Mouse (Mus musculus) embryonic facial prominence, embryonic 14.5 days (tissue): ENCODE measurements at regions not wholly inside any gene's neighbourhood (a gene's known extent, or its start where the extent isn't known, plus 50 kb on each side); places are given as distances from the start of the nearest gene placed in this dataset.

Source experiments
- ATAC-seq: fragments of 200-750 bp; cut with Nextera tagmentation; 2 replicates; pipeline ENCODE4 v1.8.0; 2017; ENCODE audit warnings: low read depth, moderate number of reproducible peaks, moderate TSS enrichment
- DNase-seq: peaks from one replicate; pipeline ENCODE4 v3.0.0-alpha.2; 2015; ENCODE audit warnings: low spot score
- H3K27ac ChIP-seq: fragments of 300-500 bp; sonication (generic); replicated peaks from 2 replicates; pipeline ENCODE4 v1.5.1; 2014; ENCODE audit warnings: low read depth, mild to moderate bottlenecking, low read length, moderate library complexity
- H3K27me3 ChIP-seq: fragments of 300-500 bp; sonication (generic); replicated peaks from 2 replicates; pipeline ENCODE4 v1.6.1; 2014; ENCODE audit warnings: low read length; ENCODE audit not compliant: control insufficient read depth, insufficient read depth
- H3K36me3 ChIP-seq: fragments of 300-500 bp; sonication (generic); 2 replicates; pipeline ENCODE4 v1.6.1; 2014; ENCODE audit warnings: low read length, mixed read lengths; ENCODE audit not compliant: control insufficient read depth, insufficient read depth
- H3K4me1 ChIP-seq: fragments of 300-500 bp; sonication (generic); 2 replicates; pipeline ENCODE4 v1.6.1; 2014; ENCODE audit warnings: antibody characterized with exemption, low read length; ENCODE audit not compliant: control insufficient read depth, insufficient read depth
- H3K4me2 ChIP-seq: fragments of 300-500 bp; sonication (generic); 2 replicates; pipeline ENCODE4 v1.6.1; 2014; ENCODE audit warnings: low read depth, mild to moderate bottlenecking, low read length, moderate library complexity, mixed read lengths
- H3K4me3 ChIP-seq: fragments of 300-500 bp; sonication (generic); 2 replicates; pipeline ENCODE4 v1.5.1; 2014; ENCODE audit warnings: low read depth, mild to moderate bottlenecking, low read length
- H3K9ac ChIP-seq: fragments of 300-500 bp; sonication (generic); 2 replicates; pipeline ENCODE4 v1.6.1; 2014; ENCODE audit warnings: low read depth, mild to moderate bottlenecking, low read length, moderate library complexity, mixed read lengths
- H3K9me3 ChIP-seq: fragments of 300-500 bp; sonication (generic); 2 replicates; pipeline ENCODE4 v1.6.1; 2016; ENCODE audit warnings: low read length; ENCODE audit not compliant: control insufficient read depth
- WGBS: fragments of 180-500 bp; shearing (Covaris S2); extraction: QIAGEN DNeasy Blood & Tissue Kit; methylation state at CpG from one replicate; pipeline ENCODE4 v1.1.7; 2014; 5-methylcytosine and 5-hydroxymethylcytosine counted together

DNA sequence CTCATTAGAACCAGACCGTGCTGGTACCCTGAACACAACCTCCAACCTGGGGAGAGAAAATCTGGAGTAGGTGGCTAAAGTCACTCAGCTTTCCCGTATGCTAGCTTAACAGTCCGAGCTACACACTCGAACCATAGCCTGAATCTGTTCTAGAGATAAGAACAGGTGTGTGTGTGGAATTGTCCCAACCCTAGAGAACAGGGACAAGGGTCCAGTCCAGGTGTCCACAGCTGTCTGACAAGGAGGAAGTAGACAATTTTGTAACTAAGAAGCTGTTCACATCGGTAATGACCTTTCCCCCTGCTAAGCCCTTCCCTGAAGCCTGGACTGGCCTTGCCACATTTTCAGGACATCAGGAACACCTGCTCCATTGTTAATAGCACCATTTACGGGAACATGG is 71.3 kb downstream of the Ier5 start:
- Histone ChIP-seq H3K4me2 (no peak overlapping the region), H3K27me3 (no peaks in the 10 kb centered on the region), H3K4me1 (peaks cover 10% of the 10 kb centered on the region; the same call in 1 of the 2 replicates), H3K9ac (no peak overlapping the region), H3K9me3 (no peaks in the 10 kb centered on the region), H3K27ac (no peak overlapping the region), H3K36me3 (no peaks in the 10 kb centered on the region), H3K4me3 (no peak overlapping the region)
- WGBS, result 56% methylated on average over 6 of the region's 6 CpGs
- ATAC-seq (no peak), DNase-seq (no peak)

GRCm38 (mm10) chr1:155027583-155027982 is 71.9 kb downstream of the Ier5 start:
- Histone ChIP-seq H3K4me2 (no peak overlapping the region), H3K27me3 (no peaks in the 10 kb centered on the region), H3K9me3 (no peaks in the 10 kb centered on the region), H3K4me1 (peaks cover 10% of the 10 kb centered on the region; the same call in 1 of the 2 replicates), H3K27ac (no peak overlapping the region), H3K4me3 (no peak overlapping the region), H3K9ac (no peak overlapping the region), H3K36me3 (no peaks in the 10 kb centered on the region)
- ATAC-seq (peak; percentile 42; the same call in 1 of the 2 replicates), DNase-seq (peak; percentile 81)
- 44% methylated on average over 8 of the region's 8 CpGs for WGBS

DNA sequence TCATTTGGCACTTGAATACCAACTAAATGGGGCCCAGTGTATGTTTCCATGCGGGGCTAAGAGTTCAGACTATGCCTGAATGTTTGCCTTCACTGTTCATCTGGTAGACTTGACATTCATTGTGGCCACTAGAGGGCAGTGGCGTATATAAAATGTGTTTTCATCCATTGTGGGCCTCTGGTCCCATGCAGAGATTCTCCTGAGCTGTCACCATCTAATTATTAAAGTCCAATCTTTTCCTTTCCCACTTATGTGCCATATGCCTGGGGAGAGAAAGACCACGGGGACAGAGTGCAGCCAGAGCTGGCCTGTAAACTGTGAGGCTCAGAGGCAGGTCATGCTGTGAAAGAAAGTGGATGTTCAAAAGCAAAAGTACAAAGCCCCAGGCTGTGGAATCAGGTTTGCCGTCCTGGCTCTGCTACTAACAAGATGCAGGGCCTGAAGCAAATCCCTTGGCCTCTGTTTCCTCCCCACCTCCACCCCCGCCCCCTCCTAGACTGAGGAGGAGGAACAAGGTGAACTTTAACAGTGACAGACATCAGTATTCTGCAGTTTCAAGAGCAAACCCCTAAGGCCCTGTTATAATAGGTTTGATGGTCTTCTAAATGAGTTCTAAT is 73.5 kb downstream of the Ier5 start:
- no peak overlapping the region for H3K27ac ChIP-seq
- peaks cover 7% of the 10 kb centered on the region; the same call in 1 of the 2 replicates for H3K4me1 ChIP-seq
- WGBS, result 14% methylated on average over 5 of the region's 5 CpGs
- H3K4me2 ChIP-seq, result no peak overlapping the region
- no peaks in the 10 kb centered on the region for H3K9me3 ChIP-seq
- no peak overlapping the region for H3K9ac ChIP-seq
- no peaks in the 10 kb centered on the region for H3K36me3 ChIP-seq
- no peak overlapping the region for H3K4me3 ChIP-seq
- ATAC-seq (peak; percentile 72), DNase-seq (peak; percentile 88)
- H3K27me3 ChIP-seq, result no peaks in the 10 kb centered on the region

DNA sequence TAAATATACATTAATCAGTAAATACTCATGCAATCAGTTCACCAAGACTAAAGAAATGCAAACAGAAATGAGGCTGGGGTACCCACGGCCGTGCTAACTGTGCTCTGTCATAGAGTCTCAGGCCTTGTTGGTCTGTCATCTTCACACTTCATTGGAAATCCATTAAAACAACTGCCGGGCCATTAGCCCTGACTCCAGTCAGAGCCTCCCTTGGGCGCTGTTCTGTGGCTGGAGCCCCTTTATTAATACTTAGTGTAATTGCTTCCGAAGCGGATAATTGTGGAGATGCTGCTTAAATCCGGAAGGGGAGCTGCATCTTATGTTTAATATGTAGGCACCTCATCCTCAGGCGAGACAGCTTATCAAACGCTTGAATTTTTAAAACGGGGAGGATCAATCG is 76.1 kb downstream of the Ier5 start:
- no peaks in the 10 kb centered on the region for H3K36me3 ChIP-seq
- H3K9ac ChIP-seq, result no peak overlapping the region
- H3K4me1 ChIP-seq, result 0 out of 2 replicates have a peak, but pooled peaks cover 2% of the 10 kb centered on the region
- H3K4me2 ChIP-seq, result no peak overlapping the region
- DNase-seq, result no peak
- H3K27me3 ChIP-seq, result no peaks in the 10 kb centered on the region
- ATAC-seq, result no peak
- no peaks in the 10 kb centered on the region for H3K9me3 ChIP-seq
- WGBS, result 73% methylated on average over 11 of the region's 11 CpGs
- H3K4me3 ChIP-seq, result no peak overlapping the region
- H3K27ac ChIP-seq, result no peak overlapping the region

GRCm38 (mm10) chr1:155015669-155016068 is 83.8 kb downstream of the Ier5 start:
- DNase-seq (no peak), ATAC-seq (no peak)
- Histone ChIP-seq H3K27ac (no peak overlapping the region), H3K9ac (no peak overlapping the region), H3K9me3 (no peaks in the 10 kb centered on the region), H3K27me3 (0 out of 2 replicates have a peak, but pooled peaks cover 3% of the 10 kb centered on the region), H3K4me3 (no peak overlapping the region), H3K4me2 (no peak overlapping the region), H3K4me1 (peaks cover 7% of the 10 kb centered on the region; the same call in 1 of the 2 replicates), H3K36me3 (no peaks in the 10 kb centered on the region)
- WGBS, result 90% methylated on average over 3 of the region's 3 CpGs

DNA sequence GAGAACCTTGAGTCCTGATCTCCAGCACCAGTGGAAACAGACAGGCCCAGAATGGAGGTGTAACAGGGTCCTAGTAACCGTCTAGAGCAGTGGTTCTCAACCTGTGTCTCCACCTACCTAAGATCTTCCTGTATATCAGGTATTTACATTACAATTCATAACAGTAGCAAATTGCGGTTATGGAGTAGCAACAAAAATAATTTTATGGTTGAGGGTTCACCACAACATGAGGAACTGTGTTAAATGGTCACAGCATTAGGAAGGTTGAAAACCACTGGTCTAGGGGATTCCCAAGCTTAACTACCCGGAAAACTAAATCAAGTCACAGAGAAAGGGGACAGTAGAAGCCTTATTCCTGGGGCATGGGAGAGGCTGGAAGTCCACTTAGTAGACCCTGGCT is 84.5 kb downstream of the Ier5 start:
- DNase-seq (no peak), ATAC-seq (no peak)
- Histone ChIP-seq H3K27ac (no peak overlapping the region), H3K4me2 (no peak overlapping the region), H3K27me3 (0 out of 2 replicates have a peak, but pooled peaks cover 3% of the 10 kb centered on the region), H3K4me3 (no peak overlapping the region), H3K9ac (no peak overlapping the region), H3K9me3 (no peaks in the 10 kb centered on the region), H3K36me3 (no peaks in the 10 kb centered on the region), H3K4me1 (peaks cover 7% of the 10 kb centered on the region; the same call in 1 of the 2 replicates)
- 82% methylated on average over 3 of the region's 3 CpGs for WGBS

GRCm38 (mm10) chr1:155013784-155014183 is 85.7 kb downstream of the Ier5 start:
- Histone ChIP-seq H3K27ac (no peak overlapping the region), H3K27me3 (0 out of 2 replicates have a peak, but pooled peaks cover 3% of the 10 kb centered on the region), H3K4me3 (no peak overlapping the region), H3K36me3 (no peaks in the 10 kb centered on the region), H3K9ac (no peak overlapping the region), H3K4me2 (no peak overlapping the region), H3K9me3 (no peaks in the 10 kb centered on the region), H3K4me1 (peaks cover 7% of the 10 kb centered on the region; the same call in 1 of the 2 replicates)
- no peak for ATAC-seq
- 33% methylated on average over 4 of the region's 4 CpGs for WGBS
- DNase-seq, result no peak

DNA sequence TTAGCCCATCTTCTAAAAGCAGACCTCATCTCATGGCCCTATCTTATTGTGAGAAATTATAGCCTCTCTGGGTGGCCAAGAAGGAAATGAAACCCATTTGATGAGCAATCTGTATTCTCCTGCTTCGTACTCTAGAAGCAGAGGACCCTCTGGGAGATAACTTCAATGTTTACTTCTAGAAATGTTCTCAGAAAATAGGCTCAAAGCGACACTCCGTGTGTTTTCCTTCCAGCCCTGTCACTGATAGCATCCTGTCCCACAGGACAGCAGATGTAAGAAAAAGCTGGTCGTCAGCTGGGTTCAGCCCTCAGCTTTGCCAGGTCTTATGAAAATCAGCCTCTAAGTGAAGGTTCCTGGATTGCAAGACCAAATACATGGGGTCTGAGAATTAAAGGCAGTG is 86.1 kb downstream of the Ier5 start:
- no peaks in the 10 kb centered on the region for H3K9me3 ChIP-seq
- no peak overlapping the region for H3K4me2 ChIP-seq
- H3K4me3 ChIP-seq, result no peak overlapping the region
- no peak overlapping the region for H3K9ac ChIP-seq
- no peak for DNase-seq
- WGBS, result 50% methylated on average over 4 of the region's 4 CpGs
- H3K4me1 ChIP-seq, result peaks cover 7% of the 10 kb centered on the region; the same call in 1 of the 2 replicates
- no peak overlapping the region for H3K27ac ChIP-seq
- no peak for ATAC-seq
- no peaks in the 10 kb centered on the region for H3K36me3 ChIP-seq
- 0 out of 2 replicates have a peak, but pooled peaks cover 3% of the 10 kb centered on the region for H3K27me3 ChIP-seq
